Mouse (Mus musculus) liver, embryonic 12.5 days (tissue): ENCODE results near the gene Ppara. TPM values are rescaled to one million over a fixed set of nuclear protein-coding genes. Genes with fewer than 3 reads are reported as not detected.

Source experiments
- ATAC-seq: fragments of 200-750 bp; cut with Nextera tagmentation; 2 replicates; pipeline ENCODE4 v1.8.0; 2017; ENCODE audit warnings: moderate number of reproducible peaks, mild to moderate bottlenecking, moderate library complexity
- H3K27ac ChIP-seq: fragments of 300-500 bp; sonication (generic); 2 replicates; pipeline ENCODE4 v1.5.1; 2016; ENCODE audit warnings: mild to moderate bottlenecking
- H3K27me3 ChIP-seq: fragments of 300-500 bp; sonication (generic); replicated peaks from 2 replicates; pipeline ENCODE4 v1.6.1; 2016; ENCODE audit warnings: mild to moderate bottlenecking, moderate library complexity
- H3K36me3 ChIP-seq: fragments of 300-500 bp; sonication (generic); 2 replicates; pipeline ENCODE4 v1.6.1; 2016; ENCODE audit warnings: mild to moderate bottlenecking, moderate library complexity
- H3K4me1 ChIP-seq: fragments of 300-500 bp; sonication (generic); 2 replicates; pipeline ENCODE4 v1.6.1; 2016
- H3K4me2 ChIP-seq: fragments of 300-500 bp; sonication (generic); 2 replicates; pipeline ENCODE4 v1.6.1; 2016; ENCODE audit warnings: mild to moderate bottlenecking, moderate library complexity
- H3K4me3 ChIP-seq: fragments of 300-500 bp; sonication (generic); 2 replicates; pipeline ENCODE4 v1.5.1; 2016; ENCODE audit warnings: mild to moderate bottlenecking, moderate library complexity
- H3K9ac ChIP-seq: fragments of 300-500 bp; sonication (generic); 2 replicates; pipeline ENCODE4 v1.6.1; 2016; ENCODE audit warnings: mild to moderate bottlenecking, moderate library complexity
- H3K9me3 ChIP-seq: fragments of 300-500 bp; sonication (generic); replicated peaks from 2 replicates; pipeline ENCODE4 v1.6.1; 2016; ENCODE audit warnings: mild to moderate bottlenecking, moderate library complexity
- WGBS: fragments of 180-500 bp; shearing (Covaris S2); methylation state at CpG from one replicate; pipeline ENCODE4 v1.1.7; 2016; ENCODE audit not compliant: insufficient replicate concordance; 5-methylcytosine and 5-hydroxymethylcytosine counted together
- polyA plus RNA-seq: library from polyadenylated mRNA; unstranded; fragments of >200 nt; fragmentation: Nextera tagmentation; extraction: Ambion mirVana; gene quantifications from 2 replicates; pipeline ENCODE4 v1.2.1, GENCODE M21; 2016

Gene Ppara
- polyA plus RNA-seq, 1 experiment from 2014 or later = 5.7 TPM

GRCm38 (mm10) chr15:85705566-85706332 is 29.0 kb upstream of the Ppara start:
- Histone ChIP-seq H3K4me1 (peaks cover 7% of the 10 kb centered on the region; the same call in 1 of the 2 replicates), H3K27me3 (0 out of 2 replicates have a peak, but pooled peaks cover 7% of the 10 kb centered on the region), H3K4me2 (no peak overlapping the region), H3K9ac (no peak overlapping the region), H3K36me3 (no peaks in the 10 kb centered on the region), H3K27ac (no peak overlapping the region), H3K4me3 (no peak overlapping the region), H3K9me3 (no peaks in the 10 kb centered on the region)
- WGBS = 62% methylated on average over 13 of the region's 13 CpGs
- ATAC-seq = no peak

GRCm38 (mm10) chr15:85706527-85706926 is 28.3 kb upstream of the Ppara start:
- no peak overlapping the region for H3K9ac ChIP-seq
- no peak overlapping the region for H3K27ac ChIP-seq
- peaks cover 7% of the 10 kb centered on the region; the same call in 1 of the 2 replicates for H3K4me1 ChIP-seq
- WGBS = 68% methylated on average over 8 of the region's 8 CpGs
- no peak overlapping the region for H3K4me3 ChIP-seq
- no peak overlapping the region for H3K4me2 ChIP-seq
- H3K27me3 ChIP-seq = peaks cover 8% of the 10 kb centered on the region; the same call in 1 of the 2 replicates
- ATAC-seq = no peak
- H3K9me3 ChIP-seq = no peaks in the 10 kb centered on the region
- no peaks in the 10 kb centered on the region for H3K36me3 ChIP-seq

- Histone ChIP-seq H3K36me3 (no peaks in the 10 kb centered on the region), H3K4me2 (no peak overlapping the region), H3K9ac (no peak overlapping the region), H3K4me3 (no peak overlapping the region), H3K27me3 (peaks cover 13% of the 10 kb centered on the region), H3K27ac (no peak overlapping the region), H3K4me1 (peaks cover 7% of the 10 kb centered on the region; the same call in 1 of the 2 replicates), H3K9me3 (no peaks in the 10 kb centered on the region)
- whole genome bisulfite sequencing = 76% methylated on average over 11 of the region's 11 CpGs
- ATAC-seq = no peak
These were observed 27.8 kb upstream of the Ppara start for GRCm38 (mm10) chr15:85707017-85707416.

DNA sequence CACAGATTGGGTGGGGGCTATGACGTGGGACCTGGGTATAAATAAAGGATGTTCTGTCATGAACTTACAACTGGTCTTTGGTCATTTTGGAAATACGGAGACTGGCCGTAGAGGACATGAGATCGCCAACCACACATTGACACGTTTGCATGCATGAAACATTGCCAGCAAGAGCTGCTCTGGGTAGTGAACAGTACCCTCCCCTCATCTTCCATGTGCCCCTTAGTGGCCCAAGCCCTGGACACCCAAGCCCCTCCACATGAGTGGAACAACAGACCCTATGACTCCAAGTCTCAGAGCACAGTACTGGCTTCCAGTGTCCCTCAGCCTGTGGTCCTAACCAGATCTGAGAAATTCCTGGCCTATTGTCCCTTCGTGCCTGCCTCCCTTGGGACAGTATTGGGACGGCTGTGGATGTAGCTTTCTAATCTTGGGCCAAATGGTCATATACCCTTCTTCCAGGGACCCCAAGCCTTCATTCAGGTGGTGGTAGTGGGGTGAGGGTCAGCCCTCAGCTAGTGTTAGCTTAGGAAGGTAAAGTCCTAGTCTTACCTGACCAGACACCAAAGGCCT is 27.2 kb upstream of the Ppara start:
- Histone ChIP-seq H3K4me2 (no peak overlapping the region), H3K9me3 (no peaks in the 10 kb centered on the region), H3K36me3 (no peaks in the 10 kb centered on the region), H3K27ac (no peak overlapping the region), H3K4me3 (no peak overlapping the region), H3K27me3 (peaks cover 19% of the 10 kb centered on the region), H3K9ac (no peak overlapping the region), H3K4me1 (peaks cover 7% of the 10 kb centered on the region; the same call in 1 of the 2 replicates)
- ATAC-seq = no peak
- WGBS = 79% methylated on average over 7 of the region's 7 CpGs

GRCm38 (mm10) chr15:85708217-85708616 is 26.6 kb upstream of the Ppara start:
- H3K4me1 ChIP-seq = peaks cover 7% of the 10 kb centered on the region; the same call in 1 of the 2 replicates
- H3K4me3 ChIP-seq = no peak overlapping the region
- H3K27ac ChIP-seq = no peak overlapping the region
- ATAC-seq = no peak
- no peaks in the 10 kb centered on the region for H3K36me3 ChIP-seq
- no peak overlapping the region for H3K4me2 ChIP-seq
- no peaks in the 10 kb centered on the region for H3K9me3 ChIP-seq
- peaks cover 21% of the 10 kb centered on the region for H3K27me3 ChIP-seq
- H3K9ac ChIP-seq = no peak overlapping the region
- 61% methylated on average over 2 of the region's 2 CpGs for WGBS

GRCm38 (mm10) chr15:85708843-85709242 is 25.9 kb upstream of the Ppara start:
- peak; percentile 14; the same call in 1 of the 2 replicates for ATAC-seq
- H3K36me3 ChIP-seq = no peaks in the 10 kb centered on the region
- WGBS = 74% methylated on average over 4 of the region's 4 CpGs
- no peak overlapping the region for H3K4me3 ChIP-seq
- H3K9me3 ChIP-seq = no peaks in the 10 kb centered on the region
- no peak overlapping the region for H3K9ac ChIP-seq
- no peak overlapping the region for H3K27ac ChIP-seq
- peaks cover 7% of the 10 kb centered on the region; the same call in 1 of the 2 replicates for H3K4me1 ChIP-seq
- H3K27me3 ChIP-seq = peaks cover 21% of the 10 kb centered on the region
- H3K4me2 ChIP-seq = no peak overlapping the region

DNA sequence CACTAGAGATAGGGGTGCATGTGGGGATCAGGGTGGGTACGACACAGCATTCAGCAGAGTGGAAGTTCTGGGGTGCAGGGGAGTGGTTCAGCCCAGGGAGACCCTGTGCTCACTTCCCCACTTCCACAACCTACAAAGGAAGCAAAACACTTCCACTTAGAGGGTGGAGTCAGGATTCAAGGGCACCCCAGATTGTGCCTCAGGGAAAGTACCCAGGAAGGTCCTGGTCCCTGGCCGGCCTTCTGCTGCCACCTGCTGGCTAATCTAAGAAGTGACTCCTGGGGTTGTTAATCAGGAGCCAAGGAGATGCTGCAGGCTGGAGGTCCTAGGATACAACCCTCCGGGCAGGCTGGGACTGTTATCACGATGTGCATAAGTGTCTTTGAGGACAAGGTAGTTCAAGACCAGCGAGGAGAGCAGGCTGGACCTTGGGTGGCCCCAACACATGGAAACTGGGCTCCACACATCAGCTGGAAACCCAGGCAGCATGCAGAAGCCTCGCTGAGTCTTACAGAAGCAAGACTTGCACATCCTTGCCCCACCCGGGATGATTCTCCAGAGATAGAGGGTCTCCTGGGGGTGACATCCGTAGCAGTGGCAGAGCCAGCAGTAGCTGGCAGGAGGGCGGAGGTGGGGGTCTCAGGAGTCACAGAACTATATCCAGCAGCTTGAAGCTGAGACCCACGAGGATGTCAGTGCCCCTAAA is 25.4 kb upstream of the Ppara start:
- Histone ChIP-seq H3K4me3 (no peak overlapping the region), H3K9ac (no peak overlapping the region), H3K9me3 (no peaks in the 10 kb centered on the region), H3K27ac (no peak overlapping the region), H3K4me1 (peaks cover 7% of the 10 kb centered on the region; the same call in 1 of the 2 replicates), H3K4me2 (no peak overlapping the region), H3K27me3 (peaks cover 20% of the 10 kb centered on the region), H3K36me3 (no peaks in the 10 kb centered on the region)
- WGBS = 29% methylated on average over 10 of the region's 10 CpGs
- no peak for ATAC-seq

DNA sequence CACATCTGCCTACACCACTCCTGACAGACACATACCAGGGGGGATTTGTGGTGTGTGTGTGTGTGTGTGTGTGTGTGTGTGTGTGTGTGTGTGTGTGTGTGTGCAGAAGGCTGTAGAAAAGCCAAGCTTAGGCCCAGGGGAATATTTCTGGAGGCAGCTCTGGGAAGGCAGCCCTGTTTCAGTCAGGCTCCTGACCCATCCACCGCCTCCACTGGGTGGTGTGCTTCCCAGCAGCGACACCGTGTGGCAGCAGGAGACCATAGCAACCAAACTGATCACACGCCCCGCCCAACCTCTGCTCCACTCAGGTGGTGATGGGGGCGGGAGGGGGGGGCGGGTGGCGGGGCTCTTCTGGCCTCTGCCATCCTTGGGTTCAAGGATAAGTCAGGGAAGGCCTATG is 24.6 kb upstream of the Ppara start:
- Histone ChIP-seq H3K4me1 (peaks cover 7% of the 10 kb centered on the region; the same call in 1 of the 2 replicates), H3K9me3 (no peaks in the 10 kb centered on the region), H3K27me3 (peaks cover 14% of the 10 kb centered on the region), H3K27ac (no peak overlapping the region), H3K36me3 (no peaks in the 10 kb centered on the region), H3K9ac (no peak overlapping the region), H3K4me2 (no peak overlapping the region), H3K4me3 (no peak overlapping the region)
- 0% methylated on average over 8 of the region's 8 CpGs for WGBS
- ATAC-seq = no peak; the same call in 1 of the 2 replicates

DNA sequence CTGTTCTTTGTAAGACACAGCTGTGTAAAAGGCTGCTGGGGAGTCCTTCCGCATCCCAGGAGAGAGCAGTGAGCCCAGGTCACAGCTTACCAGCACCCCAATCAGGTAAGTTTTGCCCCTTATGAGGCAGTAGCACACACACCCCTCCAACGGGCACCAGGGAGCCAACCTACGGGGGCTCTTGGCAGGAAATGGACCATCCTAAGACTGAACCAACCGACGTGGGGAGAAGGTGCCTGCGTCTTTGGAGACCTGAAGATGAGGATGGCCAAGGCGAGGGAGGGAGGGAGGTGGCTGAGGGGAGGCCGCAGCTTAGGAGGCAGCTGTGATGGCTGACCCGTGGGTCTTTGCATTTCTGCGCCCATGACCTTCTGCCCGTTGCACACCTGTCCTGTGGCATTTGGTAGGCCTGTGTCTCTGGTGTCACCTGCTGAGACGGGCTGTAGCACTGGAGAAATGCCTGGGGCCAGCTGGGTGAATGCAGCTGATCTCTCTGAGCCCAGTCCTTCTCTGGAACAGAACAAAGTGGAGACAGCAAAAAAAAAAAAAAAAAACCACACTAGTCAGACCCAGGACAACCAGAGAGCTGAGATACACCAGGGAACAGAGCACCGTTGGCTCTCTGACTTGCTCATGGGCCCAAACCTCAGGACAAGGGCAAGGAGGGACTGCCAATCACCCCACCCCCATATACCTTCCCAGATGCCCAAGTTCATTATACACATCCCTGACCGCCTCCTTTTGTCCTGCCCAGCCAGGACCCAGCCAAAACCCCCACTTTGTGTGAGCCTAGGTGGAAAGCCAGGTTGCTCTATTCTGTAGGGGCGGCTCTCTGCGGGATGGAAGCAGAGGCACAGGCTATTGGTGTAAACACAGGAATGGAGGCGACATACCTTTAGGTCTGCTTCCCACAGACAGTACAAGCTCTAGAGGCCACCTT is 23.9 kb upstream of the Ppara start:
- Histone ChIP-seq H3K27ac (no peak overlapping the region), H3K9ac (no peak overlapping the region), H3K4me2 (no peak overlapping the region), H3K4me1 (peaks cover 4% of the 10 kb centered on the region; the same call in 1 of the 2 replicates), H3K4me3 (no peak overlapping the region), H3K9me3 (no peaks in the 10 kb centered on the region), H3K36me3 (no peaks in the 10 kb centered on the region), H3K27me3 (peaks cover 14% of the 10 kb centered on the region)
- ATAC-seq = no peak
- WGBS = 59% methylated on average over 17 of the region's 17 CpGs

DNA sequence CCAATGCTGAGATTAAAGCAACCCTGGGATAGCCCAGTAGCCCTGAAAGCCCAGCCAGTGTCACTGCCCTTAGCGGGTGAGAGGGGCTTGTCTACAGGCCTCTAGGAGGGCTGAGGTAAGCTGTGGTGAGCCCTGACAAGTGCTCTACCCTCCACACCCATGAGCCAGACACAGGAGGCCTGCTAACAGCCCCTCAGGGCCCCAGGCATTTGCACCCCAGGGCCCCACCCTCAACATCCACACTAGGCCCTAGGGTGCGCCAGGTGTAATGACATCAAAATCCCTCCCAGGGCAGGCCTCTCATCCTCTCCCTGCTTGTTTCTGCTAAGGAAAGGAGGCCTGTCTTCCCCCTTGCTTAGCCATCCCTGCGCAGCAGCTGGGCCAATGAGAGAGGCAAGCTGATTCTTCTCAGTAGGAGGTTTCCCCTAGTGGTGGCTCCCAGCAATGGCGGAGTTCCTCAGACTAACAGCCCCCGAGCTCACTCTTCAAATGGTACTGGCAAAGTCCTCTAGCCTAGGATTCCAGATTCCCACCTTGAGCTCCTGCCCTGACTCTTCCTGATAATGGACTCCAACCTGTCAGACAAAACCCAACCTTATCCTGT is 22.1 kb upstream of the Ppara start:
- H3K9ac ChIP-seq = no peak overlapping the region
- H3K27ac ChIP-seq = no peak overlapping the region
- no peaks in the 10 kb centered on the region for H3K9me3 ChIP-seq
- peaks cover 23% of the 10 kb centered on the region for H3K27me3 ChIP-seq
- no peaks in the 10 kb centered on the region for H3K36me3 ChIP-seq
- 34% methylated on average over 5 of the region's 5 CpGs for WGBS
- no peak overlapping the region for H3K4me3 ChIP-seq
- no peaks in the 10 kb centered on the region for H3K4me1 ChIP-seq
- ATAC-seq = no peak
- no peak overlapping the region for H3K4me2 ChIP-seq

DNA sequence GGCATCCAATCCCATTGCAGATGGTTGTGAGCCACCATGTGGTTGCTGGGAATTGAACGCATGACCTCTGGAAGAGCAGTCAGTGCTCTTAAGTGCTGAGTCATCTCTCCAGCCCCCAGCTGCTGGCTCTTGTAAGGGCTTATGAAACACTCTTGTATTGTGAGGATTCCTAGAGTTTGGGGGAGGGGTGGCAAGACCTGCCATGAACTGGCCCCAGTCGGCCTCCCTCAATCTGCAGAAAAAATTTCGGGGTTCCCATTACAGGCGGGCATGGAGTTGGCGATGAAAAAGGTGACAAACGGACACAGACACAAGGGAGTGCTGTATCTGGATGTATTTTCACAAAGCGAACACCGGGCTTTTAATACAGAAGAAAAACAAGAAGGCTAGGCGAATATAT is 21.4 kb upstream of the Ppara start:
- no peaks in the 10 kb centered on the region for H3K4me1 ChIP-seq
- H3K9ac ChIP-seq = no peak overlapping the region
- no peak overlapping the region for H3K4me2 ChIP-seq
- H3K36me3 ChIP-seq = no peaks in the 10 kb centered on the region
- peaks cover 27% of the 10 kb centered on the region for H3K27me3 ChIP-seq
- H3K9me3 ChIP-seq = no peaks in the 10 kb centered on the region
- WGBS = 76% methylated on average over 9 of the region's 9 CpGs
- H3K4me3 ChIP-seq = no peak overlapping the region
- no peak for ATAC-seq
- H3K27ac ChIP-seq = no peak overlapping the region
